Mouse (Mus musculus): Measurements from ENCODE around the gene Sec63. TPM values are rescaled to one million over a fixed set of nuclear protein-coding genes. Genes with fewer than 3 reads are reported as not detected.

Gene Sec63
- polyA plus RNA-seq, 1 experiment from 2014 or later = 24.3 TPM

GRCm38 (mm10) chr10:42761901-42762669 is 789 bp downstream of the Sec63 start:
- H3K27me3 ChIP-seq (replicated peaks) = no peaks in the 10 kb centered on the region
- no peaks in the 10 kb centered on the region for H3K36me3 ChIP-seq
- H3K4me2 ChIP-seq = peak overlapping the region; percentile 59
- H3K9me3 ChIP-seq = no peaks in the 10 kb centered on the region
- peak overlapping the region; percentile 96 for H3K4me3 ChIP-seq (replicated peaks)
- WGBS = under 1% methylated on average over 66 of the region's 66 CpGs
- ATAC-seq (ENCODE audit: insufficient read depth, low FRiP score, low read depth) = peak; percentile 74
- H3K9ac ChIP-seq = peak overlapping the region; percentile 92
- peak overlapping the region; percentile 86 for H3K27ac ChIP-seq
- H3K4me1 ChIP-seq = peaks cover 12% of the 10 kb centered on the region; the same call in 1 of the 2 replicates

- Histone ChIP-seq H3K27ac (peak overlapping the region; percentile 86), H3K9me3 (no peaks in the 10 kb centered on the region), H3K4me1 (peaks cover 12% of the 10 kb centered on the region; the same call in 1 of the 2 replicates), H3K36me3 (no peaks in the 10 kb centered on the region), H3K9ac (peak overlapping the region; percentile 92), H3K27me3 (replicated peaks) (no peaks in the 10 kb centered on the region), H3K4me2 (peak overlapping the region; percentile 59), H3K4me3 (replicated peaks) (peak overlapping the region; percentile 96)
- whole genome bisulfite sequencing = under 1% methylated on average over 6 of the region's 6 CpGs
- no peak for ATAC-seq (ENCODE audit: insufficient read depth, low FRiP score, low read depth)
Observed at GRCm38 (mm10) chr10:42762670-42763058, 1.4 kb downstream of the Sec63 start.

GRCm38 (mm10) chr10:42763246-42763645 is 1.9 kb downstream of the Sec63 start:
- no peaks in the 10 kb centered on the region for H3K27me3 ChIP-seq (replicated peaks)

GRCm38 (mm10) chr10:42765344-42765743 is 4.0 kb downstream of the Sec63 start:
- no peaks in the 10 kb centered on the region for H3K9me3 ChIP-seq
- H3K27me3 ChIP-seq (replicated peaks) = no peaks in the 10 kb centered on the region
- H3K36me3 ChIP-seq = no peaks in the 10 kb centered on the region
- H3K27ac ChIP-seq = no peak overlapping the region
- no peak overlapping the region for H3K4me3 ChIP-seq (replicated peaks)
- H3K9ac ChIP-seq = no peak overlapping the region
- H3K4me2 ChIP-seq = no peak overlapping the region
- H3K4me1 ChIP-seq = peaks cover 12% of the 10 kb centered on the region; the same call in 1 of the 2 replicates
- ATAC-seq (ENCODE audit: insufficient read depth, low FRiP score, low read depth) = no peak

More at GRCm38 (mm10) chr10:42763246-42763645, 1.9 kb downstream of the Sec63 start:
- Histone ChIP-seq H3K9ac (no peak overlapping the region; the same call in 1 of the 2 replicates), H3K4me2 (peak overlapping the region; percentile 59), H3K9me3 (no peaks in the 10 kb centered on the region), H3K4me3 (replicated peaks) (peak overlapping the region; percentile 96), H3K36me3 (no peaks in the 10 kb centered on the region), H3K27ac (no peak overlapping the region), H3K4me1 (peaks cover 12% of the 10 kb centered on the region; the same call in 1 of the 2 replicates)
- 45% methylated on average over 4 of the region's 4 CpGs for WGBS
- no peak for ATAC-seq (ENCODE audit: insufficient read depth, low FRiP score, low read depth)

- Histone ChIP-seq H3K9me3 (no peaks in the 10 kb centered on the region), H3K4me2 (no peak overlapping the region), H3K4me1 (no peaks in the 10 kb centered on the region), H3K9ac (no peak overlapping the region), H3K27ac (no peak overlapping the region), H3K4me3 (replicated peaks) (no peak overlapping the region), H3K36me3 (no peaks in the 10 kb centered on the region), H3K27me3 (replicated peaks) (no peaks in the 10 kb centered on the region)
- 78% methylated on average over 3 of the region's 3 CpGs for WGBS
- ATAC-seq (ENCODE audit: insufficient read depth, low FRiP score, low read depth) = no peak
Observed at GRCm38 (mm10) chr10:42775450-42775849, 14.2 kb downstream of the Sec63 start.

GRCm38 (mm10) chr10:42780753-42781152 is 19.5 kb downstream of the Sec63 start:
- H3K4me2 ChIP-seq = no peak overlapping the region
- H3K27me3 ChIP-seq (replicated peaks) = no peaks in the 10 kb centered on the region
- H3K9me3 ChIP-seq = no peaks in the 10 kb centered on the region
- H3K4me1 ChIP-seq = no peaks in the 10 kb centered on the region
- 73% methylated on average over 2 of the region's 2 CpGs for WGBS
- H3K36me3 ChIP-seq = peaks cover 2% of the 10 kb centered on the region; the same call in 1 of the 2 replicates
- no peak for ATAC-seq (ENCODE audit: insufficient read depth, low FRiP score, low read depth)
- H3K4me3 ChIP-seq (replicated peaks) = no peak overlapping the region
- no peak overlapping the region for H3K27ac ChIP-seq
- no peak overlapping the region for H3K9ac ChIP-seq

- Histone ChIP-seq H3K9ac (no peak overlapping the region), H3K4me1 (no peaks in the 10 kb centered on the region), H3K4me2 (no peak overlapping the region), H3K4me3 (replicated peaks) (no peak overlapping the region), H3K27ac (no peak overlapping the region), H3K9me3 (no peaks in the 10 kb centered on the region), H3K27me3 (replicated peaks) (no peaks in the 10 kb centered on the region), H3K36me3 (peaks cover 3% of the 10 kb centered on the region; the same call in 1 of the 2 replicates)
- 41% methylated on average over 3 of the region's 3 CpGs for WGBS
- no peak for ATAC-seq (ENCODE audit: insufficient read depth, low FRiP score, low read depth)
Observed at GRCm38 (mm10) chr10:42781672-42782071, 20.4 kb downstream of the Sec63 start.

- H3K27ac ChIP-seq = no peak overlapping the region
- no peaks in the 10 kb centered on the region for H3K27me3 ChIP-seq (replicated peaks)
- no peak for ATAC-seq (ENCODE audit: insufficient read depth, low FRiP score, low read depth)
- no peaks in the 10 kb centered on the region for H3K9me3 ChIP-seq
- H3K36me3 ChIP-seq = peaks cover 4% of the 10 kb centered on the region; the same call in 1 of the 2 replicates
- H3K4me3 ChIP-seq (replicated peaks) = no peak overlapping the region
- no peaks in the 10 kb centered on the region for H3K4me1 ChIP-seq
- H3K9ac ChIP-seq = no peak overlapping the region
- H3K4me2 ChIP-seq = no peak overlapping the region
- 89% methylated on average over 3 of the region's 3 CpGs for WGBS
Observed at GRCm38 (mm10) chr10:42800922-42801321, 39.6 kb downstream of the Sec63 start.

GRCm38 (mm10) chr10:42825923-42826322 is 64.6 kb downstream of the Sec63 start:
- WGBS = 86% methylated on average over 6 of the region's 6 CpGs
- H3K27ac ChIP-seq = no peak overlapping the region
- ATAC-seq (ENCODE audit: insufficient read depth, low FRiP score, low read depth) = no peak
- no peak overlapping the region for H3K4me2 ChIP-seq
- H3K9ac ChIP-seq = no peak overlapping the region
- no peaks in the 10 kb centered on the region for H3K9me3 ChIP-seq
- H3K36me3 ChIP-seq = peaks cover 18% of the 10 kb centered on the region
- H3K4me1 ChIP-seq = no peaks in the 10 kb centered on the region
- no peaks in the 10 kb centered on the region for H3K27me3 ChIP-seq (replicated peaks)
- no peak overlapping the region for H3K4me3 ChIP-seq (replicated peaks)

- WGBS = 88% methylated on average over 5 of the region's 5 CpGs
- no peak for ATAC-seq (ENCODE audit: insufficient read depth, low FRiP score, low read depth)
Observed at GRCm38 (mm10) chr10:42827155-42827554, 65.9 kb downstream of the Sec63 start.

GRCm38 (mm10) chr10:42830007-42830406 is 68.7 kb downstream of the Sec63 start:
- Histone ChIP-seq H3K27ac (no peak overlapping the region), H3K27me3 (replicated peaks) (no peaks in the 10 kb centered on the region), H3K9me3 (no peaks in the 10 kb centered on the region), H3K4me1 (no peaks in the 10 kb centered on the region), H3K4me3 (replicated peaks) (no peak overlapping the region), H3K36me3 (peaks cover 21% of the 10 kb centered on the region; the same call in 1 of the 2 replicates), H3K9ac (no peak overlapping the region), H3K4me2 (no peak overlapping the region)
- 83% methylated on average over 2 of the region's 2 CpGs for WGBS
- no peak for ATAC-seq (ENCODE audit: insufficient read depth, low FRiP score, low read depth)

More at GRCm38 (mm10) chr10:42827155-42827554, 65.9 kb downstream of the Sec63 start:
- no peaks in the 10 kb centered on the region for H3K9me3 ChIP-seq
- no peak overlapping the region for H3K9ac ChIP-seq
- H3K4me3 ChIP-seq (replicated peaks) = no peak overlapping the region
- no peaks in the 10 kb centered on the region for H3K27me3 ChIP-seq (replicated peaks)
- peaks cover 23% of the 10 kb centered on the region for H3K36me3 ChIP-seq
- H3K4me2 ChIP-seq = no peak overlapping the region
- no peak overlapping the region for H3K27ac ChIP-seq
- H3K4me1 ChIP-seq = no peaks in the 10 kb centered on the region

- peak; percentile 43; the same call in 1 of the 2 replicates for ATAC-seq (ENCODE audit: insufficient read depth, low FRiP score, low read depth)
- Histone ChIP-seq H3K9ac (no peak overlapping the region), H3K9me3 (no peaks in the 10 kb centered on the region), H3K27ac (no peak overlapping the region), H3K36me3 (0 out of 2 replicates have a peak, but pooled peaks cover 21% of the 10 kb centered on the region), H3K27me3 (replicated peaks) (no peaks in the 10 kb centered on the region), H3K4me1 (no peaks in the 10 kb centered on the region), H3K4me2 (no peak overlapping the region), H3K4me3 (replicated peaks) (no peak overlapping the region)
- WGBS = 51% methylated on average over 6 of the region's 6 CpGs
Observed at GRCm38 (mm10) chr10:42830409-42830808, 69.1 kb downstream of the Sec63 start.

Measured in stomach, embryonic 15.5 days (tissue).